Mouse (Mus musculus): ENCODE data around the gene Fam76a. TPM values are rescaled to one million over a fixed set of nuclear protein-coding genes. Genes with fewer than 3 reads are reported as not detected.

Gene Fam76a
- polyA plus RNA-seq, 1 experiment from 2014 or later: 29.6 TPM

GRCm38 (mm10) chr4:132912156-132912555, 10.2 kb downstream of the Fam76a start:
- WGBS: 89% methylated on average over 6 of the region's 6 CpGs
- ATAC-seq (ENCODE audit: low FRiP score): no peak
- H3K4me1 ChIP-seq: no peaks in the 10 kb centered on the region
- H3K9ac ChIP-seq: no peak overlapping the region
- no peak overlapping the region for H3K27ac ChIP-seq
- no peak overlapping the region for H3K4me3 ChIP-seq
- no peak overlapping the region for H3K4me2 ChIP-seq (replicated peaks)
- no peaks in the 10 kb centered on the region for H3K9me3 ChIP-seq (replicated peaks)
- H3K36me3 ChIP-seq: peaks cover 86% of the 10 kb centered on the region
- H3K27me3 ChIP-seq: no peaks in the 10 kb centered on the region

- no peak overlapping the region for H3K4me2 ChIP-seq (replicated peaks)
- no peaks in the 10 kb centered on the region for H3K9me3 ChIP-seq (replicated peaks)
- ATAC-seq (ENCODE audit: low FRiP score): no peak
- H3K27me3 ChIP-seq: no peaks in the 10 kb centered on the region
- no peak overlapping the region for H3K9ac ChIP-seq
- H3K36me3 ChIP-seq: peaks cover 66% of the 10 kb centered on the region
- 92% methylated on average over 5 of the region's 5 CpGs for WGBS
- no peaks in the 10 kb centered on the region for H3K4me1 ChIP-seq
- no peak overlapping the region for H3K27ac ChIP-seq
- H3K4me3 ChIP-seq: no peak overlapping the region
Measured at GRCm38 (mm10) chr4:132905843-132906360, 16.5 kb downstream of the Fam76a start.

GRCm38 (mm10) chr4:132904765-132905309, 17.5 kb downstream of the Fam76a start:
- no peak for ATAC-seq (ENCODE audit: low FRiP score)
- H3K36me3 ChIP-seq: peaks cover 63% of the 10 kb centered on the region
- H3K27me3 ChIP-seq: no peaks in the 10 kb centered on the region
- no peak overlapping the region for H3K4me2 ChIP-seq (replicated peaks)
- H3K9ac ChIP-seq: no peak overlapping the region
- no peaks in the 10 kb centered on the region for H3K4me1 ChIP-seq
- WGBS: 79% methylated on average over 9 of the region's 9 CpGs
- no peak overlapping the region for H3K4me3 ChIP-seq
- no peaks in the 10 kb centered on the region for H3K9me3 ChIP-seq (replicated peaks)
- H3K27ac ChIP-seq: no peak overlapping the region

- H3K4me2 ChIP-seq (replicated peaks): no peak overlapping the region
- 97% methylated on average over 2 of the region's 2 CpGs for WGBS
- no peak overlapping the region for H3K9ac ChIP-seq
- no peaks in the 10 kb centered on the region for H3K27me3 ChIP-seq
- no peak overlapping the region for H3K4me3 ChIP-seq
- no peaks in the 10 kb centered on the region for H3K9me3 ChIP-seq (replicated peaks)
- H3K4me1 ChIP-seq: no peaks in the 10 kb centered on the region
- peaks cover 59% of the 10 kb centered on the region for H3K36me3 ChIP-seq
- H3K27ac ChIP-seq: no peak overlapping the region
- no peak for ATAC-seq (ENCODE audit: low FRiP score)
Measured at GRCm38 (mm10) chr4:132904071-132904470, 18.3 kb downstream of the Fam76a start.

- WGBS: 82% methylated on average over 9 of the region's 9 CpGs
- Histone ChIP-seq H3K27me3 (no peaks in the 10 kb centered on the region), H3K4me1 (no peaks in the 10 kb centered on the region), H3K4me3 (no peak overlapping the region), H3K27ac (no peak overlapping the region), H3K36me3 (peaks cover 31% of the 10 kb centered on the region), H3K9me3 (replicated peaks) (no peaks in the 10 kb centered on the region), H3K4me2 (replicated peaks) (no peak overlapping the region), H3K9ac (no peak overlapping the region)
- no peak for ATAC-seq (ENCODE audit: low FRiP score)
Measured at GRCm38 (mm10) chr4:132898197-132898596, 24.2 kb downstream of the Fam76a start.

GRCm38 (mm10) chr4:132894402-132894801, 28.0 kb downstream of the Fam76a start:
- ATAC-seq (ENCODE audit: low FRiP score): no peak
- Histone ChIP-seq H3K9ac (no peak overlapping the region), H3K36me3 (no peaks in the 10 kb centered on the region), H3K4me3 (no peak overlapping the region), H3K9me3 (replicated peaks) (no peaks in the 10 kb centered on the region), H3K27ac (no peak overlapping the region), H3K27me3 (no peaks in the 10 kb centered on the region), H3K4me2 (replicated peaks) (no peak overlapping the region), H3K4me1 (no peaks in the 10 kb centered on the region)
- 22% methylated on average over 7 of the region's 7 CpGs for whole genome bisulfite sequencing

- Histone ChIP-seq H3K4me2 (replicated peaks) (peak overlapping the region; percentile 89), H3K27me3 (no peaks in the 10 kb centered on the region), H3K4me3 (peak overlapping the region; percentile 96), H3K9ac (peak overlapping the region; percentile 95), H3K27ac (peak overlapping the region; percentile 89), H3K9me3 (replicated peaks) (no peaks in the 10 kb centered on the region), H3K4me1 (peaks cover 19% of the 10 kb centered on the region), H3K36me3 (no peaks in the 10 kb centered on the region)
- peak; percentile 48 for ATAC-seq (ENCODE audit: low FRiP score)
- WGBS: 16% methylated on average over 9 of the region's 9 CpGs
Measured at GRCm38 (mm10) chr4:132884844-132885374, 37.4 kb downstream of the Fam76a start.

- no peaks in the 10 kb centered on the region for H3K36me3 ChIP-seq
- H3K27me3 ChIP-seq: no peaks in the 10 kb centered on the region
- H3K9me3 ChIP-seq (replicated peaks): no peaks in the 10 kb centered on the region
- WGBS: under 1% methylated on average over 72 of the region's 72 CpGs
- peak; percentile 96 for ATAC-seq (ENCODE audit: low FRiP score)
- H3K4me2 ChIP-seq (replicated peaks): peak within 1 kb of the TSS; percentile 89
- H3K9ac ChIP-seq: peak within 1 kb of the TSS; percentile 95
- peak within 1 kb of the TSS; percentile 96 for H3K4me3 ChIP-seq
- peaks cover 19% of the 10 kb centered on the region for H3K4me1 ChIP-seq
- peak within 1 kb of the TSS; percentile 89 for H3K27ac ChIP-seq
Measured at GRCm38 (mm10) chr4:132884064-132884843, 38.1 kb downstream of the Fam76a start, which contains the start of gene Stx12. Stx12 (minus strand) TSS chr4:132884509.

- WGBS: 4% methylated on average over 21 of the region's 21 CpGs
- peak overlapping the region; percentile 89 for H3K27ac ChIP-seq
- ATAC-seq (ENCODE audit: low FRiP score): no peak; the same call in 1 of the 2 replicates
- peak overlapping the region; percentile 96 for H3K4me3 ChIP-seq
- H3K9me3 ChIP-seq (replicated peaks): no peaks in the 10 kb centered on the region
- H3K27me3 ChIP-seq: no peaks in the 10 kb centered on the region
- H3K36me3 ChIP-seq: no peaks in the 10 kb centered on the region
- peak overlapping the region; percentile 89 for H3K4me2 ChIP-seq (replicated peaks)
- H3K4me1 ChIP-seq: peaks cover 19% of the 10 kb centered on the region
- peak overlapping the region; percentile 95 for H3K9ac ChIP-seq
Measured at GRCm38 (mm10) chr4:132883561-132884063, 38.7 kb downstream of the Fam76a start.

GRCm38 (mm10) chr4:132874363-132875097, 47.8 kb downstream of the Fam76a start:
- WGBS: 93% methylated on average over 7 of the region's 7 CpGs
- H3K27me3 ChIP-seq: no peaks in the 10 kb centered on the region
- no peak overlapping the region for H3K4me2 ChIP-seq (replicated peaks)
- H3K4me1 ChIP-seq: no peaks in the 10 kb centered on the region
- H3K4me3 ChIP-seq: no peak overlapping the region
- no peak overlapping the region for H3K9ac ChIP-seq
- no peak for ATAC-seq (ENCODE audit: low FRiP score)
- peaks cover 17% of the 10 kb centered on the region for H3K36me3 ChIP-seq
- no peaks in the 10 kb centered on the region for H3K9me3 ChIP-seq (replicated peaks)
- H3K27ac ChIP-seq: no peak overlapping the region

GRCm38 (mm10) chr4:132873481-132874362, 48.6 kb downstream of the Fam76a start:
- H3K9me3 ChIP-seq (replicated peaks): no peaks in the 10 kb centered on the region
- no peaks in the 10 kb centered on the region for H3K27me3 ChIP-seq
- H3K4me3 ChIP-seq: no peak overlapping the region
- peaks cover 26% of the 10 kb centered on the region for H3K36me3 ChIP-seq
- no peaks in the 10 kb centered on the region for H3K4me1 ChIP-seq
- ATAC-seq (ENCODE audit: low FRiP score): no peak
- no peak overlapping the region for H3K4me2 ChIP-seq (replicated peaks)
- 90% methylated on average over 11 of the region's 11 CpGs for WGBS
- H3K9ac ChIP-seq: no peak overlapping the region
- H3K27ac ChIP-seq: no peak overlapping the region

Measured in hindbrain, embryonic 12.5 days (tissue).